Mouse (Mus musculus): ENCODE data around the gene Tmem38b.
"Not testable (repeated sequence)": the region's sequence is repeated elsewhere in the genome, so short reads cannot be mapped to it uniquely, and the experiment has no call there.

The Tmem38b gene

GRCm38 (mm10) chr4:53825821-53826605 is at the start of gene Tmem38b:
Gene Tmem38b (plus strand): TSS chr4:53826045.
- DNase-seq (ENCODE audit: low spot score in 2 of 2): peak; percentile 49 to 61

- no peak for DNase-seq (ENCODE audit: low spot score in 2 of 2)
These were observed 44.4 kb upstream of the Tmem38b start for GRCm38 (mm10) chr4:53781396-53781795.

GRCm38 (mm10) chr4:53782216-53783070 is 43.4 kb upstream of the Tmem38b start:
- no peak for DNase-seq (ENCODE audit: low spot score in 2 of 2)

DNA sequence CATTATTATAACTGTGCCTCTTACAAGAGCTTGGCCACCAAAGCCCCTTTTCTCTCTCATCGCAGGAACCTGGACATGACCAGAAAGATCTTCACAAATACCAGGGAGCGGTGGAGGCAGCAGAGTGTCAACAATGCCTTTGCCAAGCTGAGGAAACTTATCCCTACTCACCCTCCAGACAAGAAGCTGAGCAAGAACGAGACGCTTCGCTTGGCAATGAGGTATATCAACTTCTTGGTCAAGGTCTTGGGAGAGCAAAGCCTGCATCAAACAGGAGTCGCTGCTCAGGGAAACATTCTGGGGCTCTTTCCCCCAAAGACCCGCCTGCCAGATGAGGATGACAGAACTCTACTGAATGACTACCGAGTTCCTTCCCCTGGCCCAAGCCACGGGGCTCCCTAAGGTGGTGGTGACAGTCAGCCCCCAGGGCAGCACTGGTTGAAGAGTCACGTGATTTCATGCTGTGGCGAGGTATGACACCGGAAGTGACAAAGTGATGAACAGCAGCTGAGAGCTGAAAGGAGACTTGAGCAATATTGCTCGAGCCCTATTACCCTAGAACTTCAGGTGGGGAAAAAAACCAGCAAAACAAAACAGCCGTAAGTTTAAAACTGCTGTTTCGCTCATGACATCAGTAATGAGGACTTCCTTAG is 40.0 kb upstream of the Tmem38b start:
- no peak for DNase-seq (ENCODE audit: low spot score in 2 of 2)

DNA sequence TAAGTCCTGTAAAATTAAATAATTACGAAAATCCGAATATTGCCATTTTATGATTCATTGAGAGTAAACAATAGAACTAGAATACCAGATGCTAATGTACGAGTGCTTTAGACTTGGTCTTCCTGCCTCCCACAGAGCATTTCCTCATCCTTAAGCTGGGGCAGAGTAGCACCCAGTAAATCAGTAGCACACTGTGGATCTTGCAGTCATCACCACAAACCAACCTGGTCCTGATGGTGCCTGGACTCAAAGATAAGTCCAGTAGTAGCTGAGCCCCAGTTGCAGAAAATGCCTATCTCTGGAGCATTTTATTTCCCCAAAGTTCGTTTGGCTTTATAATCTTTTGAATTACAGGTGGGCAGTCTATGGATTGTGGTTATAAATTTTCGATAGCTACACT is 39.0 kb upstream of the Tmem38b start:
- no peak for DNase-seq (ENCODE audit: low spot score in 2 of 2)

GRCm38 (mm10) chr4:53789346-53789745 is 36.5 kb upstream of the Tmem38b start:
- no peak for DNase-seq (ENCODE audit: low spot score in 2 of 2)

- no peak for DNase-seq (ENCODE audit: low spot score in 2 of 2)
These were observed 31.4 kb upstream of the Tmem38b start for GRCm38 (mm10) chr4:53794257-53794966.

DNA sequence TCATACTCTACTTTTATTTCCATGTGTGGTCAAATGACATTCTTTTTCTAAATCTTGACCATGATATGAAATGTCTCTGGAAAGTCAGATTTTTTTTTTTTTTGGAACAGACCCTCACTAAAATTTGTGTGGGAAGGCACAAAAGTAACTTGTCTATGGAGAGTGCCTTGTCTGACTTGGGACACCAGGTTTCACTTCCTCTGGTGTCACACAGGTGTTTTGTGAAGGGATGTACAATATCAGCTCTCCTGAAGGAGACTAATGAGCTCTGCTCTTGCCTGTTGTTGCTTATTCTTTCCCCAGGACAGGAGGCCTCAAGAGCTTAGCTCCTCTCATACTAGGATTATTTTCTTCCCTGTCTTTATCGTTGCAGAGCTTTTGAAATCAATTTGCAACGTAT is 30.8 kb upstream of the Tmem38b start:
- DNase-seq (ENCODE audit: low spot score in 2 of 2): no peak

- no peak for DNase-seq (ENCODE audit: low spot score in 2 of 2)
These were observed 30.1 kb upstream of the Tmem38b start for GRCm38 (mm10) chr4:53795706-53796105.

DNA sequence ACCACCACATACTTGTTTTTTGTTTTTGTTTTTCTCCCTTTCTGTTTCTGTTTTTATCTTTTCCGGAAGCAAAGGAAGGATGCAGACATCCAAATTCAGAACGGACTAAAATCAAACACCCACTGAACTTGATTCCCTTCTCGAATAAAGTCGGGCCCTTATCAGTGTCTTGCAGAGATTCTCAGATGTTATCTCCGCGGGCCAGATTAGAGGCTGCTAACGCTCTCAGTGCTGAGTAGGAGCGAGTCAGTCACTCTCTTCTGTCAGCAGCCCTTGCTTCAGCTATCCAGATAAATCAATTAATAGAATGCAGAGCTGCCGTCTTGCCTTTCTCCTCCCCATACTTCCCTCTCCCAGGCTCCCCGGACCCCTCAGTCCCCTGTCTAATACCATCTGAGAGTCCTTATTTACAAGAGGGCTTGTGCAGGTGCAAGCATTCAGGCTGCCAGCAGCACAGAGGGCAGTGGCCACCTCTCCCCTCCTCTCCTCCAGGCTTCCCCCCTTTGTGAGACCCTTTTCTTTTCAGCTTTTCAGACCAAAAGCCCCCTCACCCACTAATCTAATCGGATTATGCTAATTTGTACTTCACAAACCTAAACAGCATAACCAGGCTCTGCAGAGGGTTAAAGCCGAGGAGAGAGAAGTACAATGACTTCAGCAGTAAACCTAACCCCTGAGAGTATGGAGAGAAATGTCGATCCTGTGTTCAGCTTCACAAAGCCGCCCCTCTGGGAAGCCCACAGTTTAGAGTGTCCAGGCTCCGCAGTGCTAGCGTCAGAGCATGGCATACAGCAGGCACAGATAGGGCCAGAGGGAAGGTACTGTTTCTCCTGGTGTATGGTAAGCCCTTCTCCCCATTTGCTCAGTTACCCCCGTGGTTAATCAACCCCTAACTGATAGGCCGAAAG is 28.7 kb upstream of the Tmem38b start:
- DNase-seq (ENCODE audit: low spot score in 2 of 2): no peak

DNA sequence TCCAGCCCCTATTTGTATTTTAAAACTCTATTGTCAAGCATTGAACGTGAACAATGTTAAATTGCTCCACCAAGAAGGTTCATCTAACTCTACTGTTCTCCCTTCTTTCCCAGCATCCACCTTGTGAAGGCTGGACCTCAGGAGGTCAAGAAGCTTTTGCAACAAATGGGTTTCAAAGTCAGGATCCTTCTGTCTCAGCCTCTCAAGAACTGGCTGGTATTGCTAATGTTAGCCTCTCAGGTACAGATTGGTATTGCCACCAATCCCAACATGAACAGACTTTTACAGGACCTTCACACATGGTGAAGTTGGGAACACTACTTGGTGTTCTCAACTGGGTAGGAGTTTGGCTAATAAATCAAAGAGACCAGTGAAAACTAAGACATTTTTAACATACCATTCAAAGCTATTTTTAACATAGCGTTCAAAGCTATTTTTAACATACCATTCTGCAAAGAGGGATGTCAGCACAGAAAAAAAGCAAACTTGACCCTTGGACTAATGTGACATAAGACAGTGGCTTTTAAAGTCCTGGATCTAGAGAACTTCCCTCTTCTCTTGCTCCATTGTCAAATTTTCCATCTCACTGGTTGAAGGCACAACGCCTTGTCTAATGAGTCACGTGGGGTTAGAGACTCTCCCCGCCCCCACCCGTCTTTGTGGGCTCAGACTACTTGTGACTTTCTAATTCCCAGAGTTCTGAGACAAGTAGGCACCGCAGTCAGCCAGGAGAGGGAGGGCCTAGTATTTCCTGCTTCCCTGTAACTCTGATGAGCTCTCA is 26.8 kb upstream of the Tmem38b start:
- no peak for DNase-seq (ENCODE audit: low spot score in 2 of 2)

DNA sequence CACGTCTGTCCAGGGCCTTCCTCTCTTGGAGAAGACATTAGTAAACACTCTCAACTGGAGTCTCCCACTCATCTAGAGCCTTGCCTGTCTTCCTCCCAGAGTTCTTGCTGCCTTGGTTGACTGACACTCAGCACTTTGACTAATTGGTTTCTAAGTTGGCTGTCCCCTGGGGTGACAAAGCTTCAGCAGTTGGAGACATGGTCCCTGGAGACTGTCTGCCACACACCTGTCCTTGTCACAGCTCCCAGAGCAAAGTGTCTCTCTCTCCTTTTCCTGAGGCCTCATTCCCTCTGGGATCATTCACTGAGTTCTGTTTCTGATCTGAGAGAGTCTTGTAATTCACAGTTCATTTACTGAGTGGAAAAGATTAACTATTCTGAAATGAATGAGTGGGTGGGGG is 26.1 kb upstream of the Tmem38b start:
- no peak for DNase-seq (ENCODE audit: low spot score in 2 of 2)

- DNase-seq (ENCODE audit: low spot score in 2 of 2): not testable (repeated sequence)
These were observed 22.2 kb upstream of the Tmem38b start for GRCm38 (mm10) chr4:53803674-53804073.

DNA sequence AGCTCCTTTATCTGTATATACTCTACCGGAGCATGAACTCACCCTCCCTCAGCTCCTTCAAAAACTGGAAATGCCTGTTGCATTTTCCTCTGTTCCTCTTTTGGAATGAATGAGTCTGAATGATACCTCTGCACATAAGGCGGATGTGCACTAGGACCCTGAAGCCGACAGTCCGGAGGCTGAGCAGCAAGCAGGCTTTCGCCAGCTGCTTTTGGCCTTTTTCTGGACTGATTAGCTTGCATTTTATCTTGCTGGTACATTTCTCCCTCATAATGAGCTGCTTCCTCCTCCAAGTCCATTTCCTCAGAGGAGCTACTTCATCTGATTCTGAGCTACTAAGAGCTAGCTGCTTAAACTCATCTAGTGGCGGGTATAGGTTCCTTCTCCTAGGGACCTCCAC is 19.4 kb upstream of the Tmem38b start:
- peak in 1 of 2 experiments; percentile 13 for DNase-seq (ENCODE audit: low spot score in 2 of 2)

- DNase-seq (ENCODE audit: low spot score in 2 of 2): no peak
These were observed 7.5 kb upstream of the Tmem38b start for GRCm38 (mm10) chr4:53818320-53818719.

DNA sequence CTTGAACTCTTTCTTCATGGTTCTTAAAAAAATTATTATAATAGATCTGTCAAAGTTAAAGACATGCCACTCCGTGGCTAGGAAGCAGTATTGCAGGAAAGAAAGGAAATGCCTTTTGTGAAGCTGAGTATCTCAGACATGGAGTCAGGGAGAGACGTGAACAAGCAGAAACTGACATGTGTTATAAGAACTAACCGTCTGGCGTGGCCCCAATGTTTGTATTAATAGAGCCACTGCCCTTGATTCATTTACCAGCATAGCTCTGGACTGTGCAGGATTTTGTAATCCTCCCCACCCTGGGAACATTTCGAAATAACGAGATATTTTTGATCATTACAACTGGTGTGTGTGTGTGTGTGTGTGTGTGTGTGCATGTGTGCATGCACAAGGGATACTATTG is 2.1 kb upstream of the Tmem38b start:
- no peak for DNase-seq (ENCODE audit: low spot score in 2 of 2)

- no peak for DNase-seq (ENCODE audit: low spot score in 2 of 2)
These were observed 1.0 kb upstream of the Tmem38b start for GRCm38 (mm10) chr4:53824831-53825230.

DNA sequence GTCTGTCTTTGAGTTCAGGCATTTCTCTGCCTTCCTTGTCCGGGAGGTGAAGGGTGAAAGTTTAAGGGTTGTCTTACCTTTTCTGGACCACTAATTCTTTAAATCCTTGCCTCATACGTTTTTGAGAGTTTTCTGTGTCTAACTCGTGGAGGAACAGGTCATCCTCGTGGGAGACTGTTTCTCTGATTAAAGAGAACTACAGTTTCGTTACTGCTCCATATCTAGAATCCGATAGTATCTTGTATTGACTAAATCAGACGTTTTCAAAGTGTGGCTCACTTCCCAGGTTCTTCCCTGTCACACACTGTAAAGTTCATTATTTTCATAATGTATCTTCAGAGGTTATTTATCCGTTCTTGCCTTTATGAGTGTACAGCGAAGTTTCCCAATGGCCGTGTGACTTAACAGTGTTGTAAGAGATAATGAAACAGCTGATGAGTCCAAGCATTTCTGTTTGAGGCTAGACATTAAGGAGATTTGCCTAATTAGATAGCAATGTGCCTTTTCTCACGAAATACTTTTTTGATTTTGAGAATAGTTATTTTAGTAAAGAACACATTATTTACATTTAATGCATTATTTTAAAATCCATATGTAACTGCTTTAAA is 900 bp downstream of the Tmem38b start:
- DNase-seq (ENCODE audit: low spot score in 2 of 2): no peak

DNA sequence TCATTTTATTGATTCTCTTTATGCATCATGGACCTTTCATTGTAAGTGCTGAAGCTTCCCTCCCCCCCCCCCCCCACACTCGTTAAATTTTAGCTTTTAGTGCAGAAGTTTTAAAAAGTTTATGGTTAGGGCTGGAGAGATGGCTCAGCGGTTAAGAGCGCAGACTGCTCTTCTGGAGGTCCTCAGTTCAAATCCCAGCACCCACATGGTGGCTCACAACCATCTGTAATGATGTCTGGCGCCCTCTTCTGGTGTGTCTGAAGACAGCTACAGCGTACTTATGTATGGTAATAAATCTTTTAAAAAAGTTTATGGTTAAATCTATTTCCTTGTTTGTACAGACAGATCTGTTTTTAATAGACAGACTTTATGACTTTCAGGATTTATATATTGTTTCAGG is 2.0 kb downstream of the Tmem38b start:
- DNase-seq (ENCODE audit: low spot score in 2 of 2): no peak

- no peak for DNase-seq (ENCODE audit: low spot score in 2 of 2)
These were observed 3.1 kb downstream of the Tmem38b start for GRCm38 (mm10) chr4:53828914-53829313.
